9 mouse cellular contexts compared by ENCODE assay signal in the genomic region with DNA sequence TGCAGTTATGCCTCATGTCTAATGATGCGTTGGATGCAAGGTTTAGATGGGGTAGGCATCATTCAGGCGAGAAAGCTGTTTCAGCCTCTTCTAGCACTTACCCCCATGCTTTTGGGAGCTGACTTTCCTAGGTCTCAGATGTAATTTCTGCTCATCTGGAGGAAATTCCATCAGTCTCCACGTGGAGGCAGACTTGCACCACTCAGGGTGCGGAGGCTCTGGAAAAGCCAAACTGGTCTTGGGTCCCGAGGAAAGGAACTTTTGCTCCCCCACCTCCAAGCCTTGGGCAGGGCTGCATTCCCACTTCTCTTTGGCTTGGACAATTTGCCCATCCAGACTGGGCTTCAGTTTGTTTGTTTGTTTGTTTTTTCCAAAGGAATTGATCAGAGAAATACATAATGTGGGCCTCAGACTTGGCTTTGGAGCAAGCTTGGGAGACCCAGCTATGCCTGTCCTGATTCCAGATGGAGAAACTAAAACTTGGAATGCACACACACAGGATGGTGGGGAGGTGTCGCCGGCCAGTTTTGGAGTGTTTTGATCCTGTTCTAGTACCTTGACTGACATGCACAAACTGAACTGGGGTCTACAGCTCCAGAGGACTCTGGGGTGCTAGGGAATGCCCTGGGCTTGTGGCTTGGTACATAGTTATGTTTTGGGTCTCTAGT. TPM values are rescaled to one million over a fixed set of nuclear protein-coding genes. Genes with fewer than 3 reads are reported as not detected.
DNase-seq lines count a peak whose midpoint lies in the region; ATAC-seq and TF ChIP-seq lines count a peak whose summit lies in the region.
"Had no signal": no experiment of that assay in that cellular context is flagged by ENCODE, and none has a peak within 500 bp of the region (broad histone marks: within the 10 kb centered on the region; RNA-seq: fewer than 3 reads in every experiment).

No protein-coding gene starts in this region.

- no peaks in the 10 kb centered on the region for H3K9me3 ChIP-seq in heart, embryonic 10.5 days
- H3K9me3 ChIP-seq: embryonic facial prominence, embryonic 12.5 days had no signal

- TF ChIP-seq CTCF in heart, adult 2 months (IDR thresholded peaks at IDR 0.05), result peak; percentile 96

- H3K27ac ChIP-seq in heart, adult 2 months, result no peak overlapping the region
- H3K27ac ChIP-seq in heart, embryonic 10.5 days, result no peak overlapping the region
- H3K27ac ChIP-seq: embryonic facial prominence, embryonic 12.5 days had no signal

- H3K9ac ChIP-seq in heart, adult 2 months (ENCODE audit: low read depth, low read length), result no peak overlapping the region
- H3K9ac ChIP-seq: embryonic facial prominence, embryonic 12.5 days had no signal

- no peaks in the 10 kb centered on the region for H3K27me3 ChIP-seq in heart, adult 2 months (ENCODE audit: control insufficient read depth, insufficient read depth, low read length)
- H3K27me3 ChIP-seq in heart, embryonic 10.5 days (ENCODE audit: insufficient read depth, poor library complexity, severe bottlenecking), result peaks cover 39% of the 10 kb centered on the region
- H3K27me3 ChIP-seq: embryonic facial prominence, embryonic 12.5 days had no signal

- no peak overlapping the region for H3K4me3 ChIP-seq in heart, adult 2 months
- no peak overlapping the region for H3K4me3 ChIP-seq in heart, embryonic 10.5 days
- H3K4me3 ChIP-seq: embryonic facial prominence, embryonic 12.5 days had no signal

- TF ChIP-seq POLR2A in heart, adult 2 months (IDR thresholded peaks at IDR 0.05; ENCODE audit: insufficient read depth, low read depth, low read length), result no peak

- no peaks in the 10 kb centered on the region for H3K79me2 ChIP-seq in heart, adult 2 months (replicated peaks; ENCODE audit: control insufficient read depth, insufficient read depth, low read length)

- peak; percentile 96 for TF ChIP-seq EP300 in heart, adult 2 months (IDR thresholded peaks at IDR 0.05; ENCODE audit: insufficient read depth, low read depth, low read length)

- 13% methylated on average over 7 of the region's 7 CpGs for WGBS in heart, adult 2 months
- whole genome bisulfite sequencing in heart, embryonic 10.5 days, result 20% methylated on average over 7 of the region's 7 CpGs

- peak; percentile 68 to 84 for DNase-seq in heart, adult 2 months
- DNase-seq in heart, embryonic 10.5 days (ENCODE audit: low spot score), result no peak
- peak; percentile 89 for DNase-seq in adipocyte (ENCODE audit: low spot score)
- DNase-seq in embryo, embryonic 11.5 days (ENCODE audit: low read depth, low spot score), result peak; percentile 67
- peak; percentile 75 to 86 for DNase-seq in left cerebral cortex, postnatal 14 days (ENCODE audit: low spot score in 2 of 2)
- DNase-seq in naive thymus-derived CD4-positive, alpha-beta T cell, adult 2 months (ENCODE audit: low read depth), result peak; percentile 63
- peak; percentile 64 for DNase-seq in thymus, postnatal 25 days

- H3K36me3 ChIP-seq in heart, adult 2 months (ENCODE audit: control insufficient read depth, insufficient read depth, low read length), result no peaks in the 10 kb centered on the region
- H3K36me3 ChIP-seq in heart, embryonic 10.5 days, result no peaks in the 10 kb centered on the region
- H3K36me3 ChIP-seq: embryonic facial prominence, embryonic 12.5 days had no signal

- H3K4me1 ChIP-seq in heart, adult 2 months (ENCODE audit: control insufficient read depth, insufficient read depth, low read length), result peaks cover 7% of the 10 kb centered on the region
- H3K4me1 ChIP-seq in heart, embryonic 10.5 days, result peaks cover 21% of the 10 kb centered on the region

- intact Hi-C loops in heart, adult 2 months (cut with DNase I), result loop anchor here (1.0 to 5.0 kb wide), 5 partner anchors 125 to 420 kb away; a partner anchor contains a TSS
- intact Hi-C loops in left cerebral cortex, postnatal 14 days (cut with DNase I), result loop anchor here (1.0 to 10.0 kb wide), 2 partner anchors 213 to 332 kb away; a partner anchor contains a TSS

- peak; percentile 56 to 60; a peak in 2 of 4 replicates for ATAC-seq in hematopoietic stem cell, adult 5-6 weeks (replicated peaks in 1 of 2; ENCODE audit: insufficient read depth in 1 of 2, low FRiP score in 2 of 2, low TSS enrichment in 1 of 2, low read depth in 1 of 2, poor library complexity in 2 of 2, severe bottlenecking in 2 of 2)

RNA-seq across cellular contexts. Expression of a gene that starts 37.8 kb away (rescaled TPM):
- total RNA-seq in heart, adult 2 months (2021), result 10 to 100 TPM; 24.0 to 24.8 TPM
- 18.6 and 27.4 TPM in 2 replicates for polyA plus RNA-seq in heart, adult 2 months (2012; rRNA removed)
- 44.3 and 57.8 TPM in 2 replicates for polyA plus RNA-seq in heart, embryonic 10.5 days (2016; fragmentation: Nextera tagmentation; extraction: Ambion mirVana)
- total RNA-seq in hematopoietic stem cell, adult 5-6 weeks (2017), result 75.7 and 78.0 TPM in 2 replicates
- total RNA-seq in left cerebral cortex, postnatal 14 days (2021), result 10 to 100 TPM; 34.9 to 37.3 TPM

RNA-seq across cellular contexts. Expression of a gene that starts 45.3 kb away (rescaled TPM):
- total RNA-seq in heart, adult 2 months (2021), result 10 to 100 TPM; 27.0 to 28.7 TPM
- polyA plus RNA-seq in heart, adult 2 months (2012; rRNA removed), result 12.5 and 13.1 TPM in 2 replicates
- polyA plus RNA-seq in heart, embryonic 10.5 days (2016; fragmentation: Nextera tagmentation; extraction: Ambion mirVana), result 90.5 and 135 TPM in 2 replicates
- total RNA-seq in hematopoietic stem cell, adult 5-6 weeks (2017), result 27.6 and 37.7 TPM in 2 replicates
- 10 to 100 TPM; 61.3 to 64.0 TPM for total RNA-seq in left cerebral cortex, postnatal 14 days (2021)
